Mouse (Mus musculus): ENCODE measurements around the gene Cables2.

- no peak for TF ChIP-seq GATA1 (IDR thresholded peaks at IDR 0.05; ENCODE audit: low read length)
- TF ChIP-seq TAL1 (IDR thresholded peaks at IDR 0.05; ENCODE audit: low read length), result no peak
Measured at GRCm38 (mm10) chr2:180222250-180222649, 51.0 kb downstream of the Cables2 start.
